Mouse (Mus musculus): ENCODE data around the gene Lsm4.

Gene Lsm4

DNA sequence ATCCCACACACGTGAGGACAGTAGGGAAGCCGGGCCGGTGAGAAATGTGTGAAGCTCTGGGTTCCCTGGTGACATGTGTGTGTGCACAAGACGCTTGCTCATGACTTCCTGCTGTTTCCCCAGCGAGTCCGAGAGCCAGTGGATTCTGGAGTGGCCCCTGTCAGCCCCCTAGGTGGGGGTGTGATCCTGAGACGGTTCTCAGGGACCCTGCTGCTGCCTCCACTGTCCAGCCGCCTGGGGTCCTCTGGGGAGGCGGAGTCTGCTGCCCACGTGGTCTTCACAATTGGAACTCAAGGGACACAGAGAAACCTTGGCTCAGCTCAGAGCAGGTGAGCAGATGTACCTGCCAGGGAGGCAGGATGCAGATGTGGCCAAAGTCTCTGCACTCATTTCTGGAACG is 53.7 kb downstream of the Lsm4 start:
- no peak for DNase-seq (ENCODE audit: low read depth, low spot score)
